Mouse (Mus musculus) CH12F3 (cell line): ENCODE results near the gene Gjd2.

Source experiments
- in situ Hi-C: fragments of 300-500 bp; cut with MboI; formaldehyde crosslinking; loops from 2 replicates; pipeline ENCODE4 v1.14.3; 2020; ENCODE audit warnings: low sequenced_read_pairs

The Gjd2 gene

DNA sequence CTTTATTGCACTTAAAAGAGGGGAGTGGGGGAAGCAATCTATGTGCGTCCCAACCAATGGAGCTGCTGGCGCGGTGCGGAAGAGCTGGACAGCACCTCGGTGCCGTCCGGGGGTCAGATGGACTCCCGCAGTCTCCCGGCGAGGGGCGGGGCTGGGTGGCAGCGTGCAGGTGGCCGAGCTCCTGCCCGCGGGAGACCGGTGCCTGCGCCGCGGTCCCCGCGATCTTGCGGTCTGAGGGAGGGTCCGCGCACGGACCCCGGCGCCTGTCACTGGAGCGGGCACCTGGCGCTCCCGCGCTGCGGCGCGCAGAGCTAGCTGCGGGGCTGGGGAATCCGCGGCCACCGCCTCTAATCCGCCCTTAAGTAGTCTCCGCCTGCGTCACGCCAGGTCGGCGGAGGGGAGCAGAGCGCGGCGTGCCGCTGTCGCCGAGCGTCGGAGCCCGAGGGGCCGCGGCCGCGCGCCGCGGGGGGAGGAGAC, at the start of gene Gjd2:
Gjd2 (minus strand) TSS at position 325 of the 477 bp plus-strand sequence.
- in situ Hi-C loops = no loop called here

DNA sequence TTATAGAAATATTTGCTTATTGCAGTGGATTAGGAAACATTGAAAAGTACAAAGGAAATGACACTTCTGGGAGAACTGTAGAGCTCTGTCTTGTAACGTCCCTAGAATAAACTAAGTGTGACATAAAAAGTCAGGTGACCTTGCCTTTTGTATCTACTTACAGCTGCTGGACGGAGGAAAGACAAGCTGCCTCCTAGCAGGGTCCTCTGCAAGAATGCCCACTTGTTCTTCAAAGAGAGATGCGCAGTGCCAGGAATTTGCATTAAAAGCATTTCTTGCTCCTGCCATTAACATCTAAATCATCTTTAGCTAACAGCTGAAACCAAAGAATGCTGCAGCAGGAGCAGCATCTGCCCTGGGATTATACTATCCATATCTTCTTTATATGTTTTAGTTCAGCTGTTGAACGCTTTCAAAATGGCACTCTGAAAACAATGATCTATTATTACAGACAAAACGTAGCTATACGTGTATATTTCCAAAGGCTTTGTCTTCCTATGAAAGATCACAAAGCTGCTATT, 46.7 kb upstream of the Gjd2 start:
- in situ Hi-C loops = no loop called here

DNA sequence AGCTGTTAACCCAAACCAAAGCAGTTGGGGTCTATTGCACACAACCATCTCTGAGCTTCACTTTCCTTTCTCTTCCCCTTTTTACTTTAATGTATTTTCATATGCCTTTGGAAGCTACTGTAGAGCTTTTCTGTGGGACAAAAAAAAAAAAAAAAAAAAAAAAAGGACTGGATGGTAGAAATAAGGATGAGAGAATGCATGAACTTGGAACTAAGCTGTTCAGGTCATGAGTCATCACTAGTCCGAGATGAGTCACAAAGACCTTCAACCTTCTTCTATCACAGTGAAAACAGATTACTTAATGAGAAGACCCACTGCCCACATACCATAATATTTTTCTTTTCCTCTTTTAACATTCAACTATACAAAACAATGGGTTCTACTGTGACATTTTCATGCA, 46.2 kb upstream of the Gjd2 start:
- in situ Hi-C loops = no loop called here

DNA sequence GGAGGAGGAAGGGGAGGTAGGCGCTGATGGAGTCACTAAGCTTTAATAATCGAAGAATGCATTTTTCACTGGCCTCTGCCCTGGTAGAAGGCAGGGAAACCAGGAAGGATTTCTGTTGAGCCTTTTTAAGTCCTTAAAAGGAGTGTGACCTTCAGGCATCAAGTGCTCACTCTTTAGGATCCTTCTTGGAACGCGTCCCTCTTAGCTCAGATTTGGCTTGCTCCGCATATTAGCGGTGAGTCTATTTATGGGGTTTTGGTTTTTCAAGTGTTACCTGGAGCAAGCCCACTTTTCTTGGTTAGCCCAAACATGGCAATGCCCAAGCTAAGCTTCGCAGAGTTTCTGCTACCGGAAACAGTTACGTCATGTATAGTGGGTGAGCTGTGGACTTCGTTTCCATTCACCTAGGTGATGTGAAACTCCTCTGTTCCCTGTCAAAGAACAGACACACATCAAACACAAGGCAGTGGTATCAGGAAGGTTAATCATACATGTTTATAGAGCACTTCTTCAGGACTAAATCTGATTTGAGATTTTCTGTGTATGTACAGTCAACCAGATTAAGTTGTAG, 44.9 kb upstream of the Gjd2 start:
- in situ Hi-C loops = no loop called here

DNA sequence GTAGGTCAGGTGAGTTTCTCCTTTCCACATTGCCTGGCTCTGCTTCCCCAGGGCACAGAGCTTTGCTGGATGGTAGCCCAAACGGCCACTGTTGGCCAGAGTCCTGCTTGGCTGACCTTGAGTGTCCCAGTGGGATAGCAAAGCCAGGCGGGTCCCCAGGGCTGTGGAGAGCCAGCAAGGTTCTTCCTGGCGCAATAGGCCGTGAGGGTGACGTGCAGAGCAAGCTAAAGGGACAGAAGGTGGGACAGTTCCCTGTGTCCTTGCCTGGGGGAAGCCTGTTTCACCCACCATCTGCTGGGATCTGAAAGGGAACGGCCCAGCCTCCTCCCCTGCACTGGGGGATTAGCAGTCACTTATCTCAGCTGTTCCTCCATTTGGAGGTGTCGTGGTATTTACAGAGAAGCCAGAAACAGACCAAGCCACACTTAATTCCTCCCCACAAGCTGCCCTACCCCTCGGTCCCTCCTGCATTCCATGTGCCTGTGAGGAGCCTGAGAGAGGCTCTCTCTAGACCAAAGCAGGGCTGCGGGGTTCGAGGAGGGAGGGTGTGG, 44.0 kb upstream of the Gjd2 start:
- in situ Hi-C loops = no loop called here

DNA sequence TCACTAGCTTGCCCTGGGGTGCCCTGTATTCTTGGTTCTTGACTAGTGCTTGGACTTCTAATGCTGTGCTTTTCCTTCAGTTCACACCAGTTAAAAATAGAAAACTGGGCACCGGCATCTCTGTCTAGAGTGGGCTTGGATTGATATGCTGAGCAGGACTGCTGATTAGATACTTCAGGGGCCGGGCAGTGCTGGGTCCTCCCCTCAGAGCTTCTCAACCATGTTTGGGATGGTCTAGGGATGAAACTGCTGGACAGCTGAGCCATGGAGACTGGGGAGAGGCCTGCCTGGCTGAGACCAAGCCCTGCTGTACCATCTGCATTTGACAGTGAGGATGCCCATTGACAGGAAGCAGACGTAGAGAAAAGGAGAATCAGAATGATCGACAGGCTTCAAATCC, 40.7 kb upstream of the Gjd2 start:
- in situ Hi-C loops = no loop called here

DNA sequence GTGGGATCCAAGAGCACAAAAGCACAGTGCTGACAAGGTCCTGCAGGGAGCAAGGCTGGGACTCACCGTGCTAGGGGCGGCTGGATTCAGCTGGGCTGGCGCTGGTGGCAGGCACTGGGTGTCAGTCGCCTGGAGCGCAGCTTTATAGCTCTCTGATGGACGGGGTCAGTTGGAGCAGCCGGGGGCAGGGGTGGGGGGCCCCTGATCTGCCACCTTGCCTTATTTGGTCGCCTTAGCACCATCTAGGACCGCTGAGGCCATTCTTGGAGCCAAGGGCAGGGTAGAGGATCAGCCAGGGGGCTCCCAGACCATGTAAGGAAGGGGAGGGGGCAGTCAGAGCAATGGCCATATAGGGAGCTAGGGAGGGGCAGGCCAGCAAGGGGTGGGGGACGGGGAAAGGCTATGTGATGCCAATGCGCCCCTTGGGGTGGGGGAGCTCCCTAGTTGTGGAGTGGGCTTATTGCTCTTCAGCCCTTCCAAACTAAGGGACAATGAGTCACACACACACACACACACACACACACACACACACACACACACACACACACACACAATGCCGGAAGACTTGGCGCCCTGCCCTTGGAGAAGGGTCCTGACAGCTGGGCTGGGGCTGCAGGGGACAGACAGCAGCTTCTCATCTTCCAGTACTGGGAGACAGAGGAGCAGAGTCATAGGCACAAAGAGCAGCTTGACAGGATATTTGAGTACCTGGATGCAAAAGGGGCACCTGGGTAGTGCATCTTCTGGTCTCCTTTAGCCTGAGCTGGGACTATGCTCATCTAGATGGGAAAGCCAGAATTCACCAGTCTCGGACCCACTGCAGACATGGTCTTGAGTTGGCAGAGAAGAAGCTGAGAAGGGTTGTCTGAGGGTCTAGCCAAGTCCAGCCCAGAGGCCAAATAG, 39.5 kb upstream of the Gjd2 start, which contains the start of gene Actc1:
Actc1 (minus strand) TSS at position 853 of the 903 bp plus-strand sequence.
- in situ Hi-C loops = no loop called here

DNA sequence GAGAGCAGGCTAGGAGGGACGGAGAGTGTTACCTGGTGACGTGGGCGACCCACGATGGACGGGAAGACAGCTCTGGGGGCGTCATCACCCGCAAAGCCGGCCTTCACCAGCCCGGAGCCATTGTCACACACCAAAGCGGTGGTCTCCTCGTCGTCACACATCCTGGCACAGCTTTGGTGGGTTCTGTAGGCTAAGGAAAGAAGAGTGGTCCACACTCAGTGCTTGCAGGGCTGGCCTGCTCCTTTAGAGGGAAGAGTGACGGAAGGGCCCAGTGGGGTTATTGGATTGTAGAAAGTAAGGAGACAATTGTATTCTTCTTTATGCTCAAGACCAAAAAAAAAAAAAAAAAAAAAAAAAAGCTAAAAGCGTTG, 38.4 kb upstream of the Gjd2 start:
- in situ Hi-C loops = no loop called here

DNA sequence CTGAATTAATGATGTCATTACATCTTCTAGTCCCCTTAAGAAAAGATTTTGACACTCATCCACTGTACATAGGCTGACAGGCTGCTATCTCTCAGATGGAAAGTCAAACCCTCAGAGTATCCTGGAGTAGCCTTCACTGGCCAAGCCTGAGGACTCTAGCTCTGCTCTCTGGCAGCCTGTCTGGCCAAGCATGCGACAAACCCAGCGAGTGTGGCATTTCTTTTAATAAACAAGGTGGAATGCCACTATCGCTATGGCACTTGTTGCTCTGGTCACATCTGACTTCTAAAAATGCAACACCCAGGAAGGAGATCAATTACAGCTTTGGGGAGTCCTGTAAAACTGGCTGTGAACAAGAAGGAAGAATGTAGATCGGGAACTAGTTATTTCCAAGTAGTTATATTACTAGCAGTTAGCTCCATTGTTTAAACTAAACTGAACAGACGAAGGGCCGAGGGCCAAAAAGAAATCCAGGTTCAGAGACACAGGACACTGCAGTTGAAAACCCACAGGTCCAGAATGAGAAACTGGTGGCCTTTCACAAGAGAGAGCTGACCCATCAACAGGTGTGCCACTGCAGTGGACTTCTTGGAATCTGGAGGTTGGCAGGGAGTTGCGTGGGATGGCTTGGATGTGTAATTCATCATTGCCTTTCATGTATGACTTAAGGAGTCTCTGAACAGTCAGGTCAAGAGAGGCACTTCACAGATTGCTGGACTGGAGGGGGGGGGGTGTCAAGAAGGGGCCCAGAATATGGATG, 37.9 kb upstream of the Gjd2 start:
- in situ Hi-C loops = no loop called here

DNA sequence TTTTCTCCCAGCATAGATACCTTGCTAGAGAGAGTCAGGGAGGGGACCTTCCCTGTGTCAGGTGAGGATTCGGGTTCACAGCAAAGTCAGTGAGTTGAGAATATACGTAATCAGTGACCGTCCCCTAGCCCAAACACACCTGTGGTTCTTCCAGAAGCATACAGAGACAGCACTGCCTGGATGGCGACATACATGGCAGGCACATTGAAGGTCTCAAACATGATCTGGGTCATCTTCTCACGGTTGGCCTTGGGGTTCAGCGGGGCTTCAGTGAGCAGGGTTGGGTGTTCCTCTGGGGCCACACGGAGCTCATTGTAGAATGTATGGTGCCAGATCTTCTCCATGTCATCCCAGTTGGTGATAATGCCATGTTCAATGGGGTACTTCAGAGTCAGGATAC, 36.7 kb upstream of the Gjd2 start:
- in situ Hi-C loops = no loop called here

DNA sequence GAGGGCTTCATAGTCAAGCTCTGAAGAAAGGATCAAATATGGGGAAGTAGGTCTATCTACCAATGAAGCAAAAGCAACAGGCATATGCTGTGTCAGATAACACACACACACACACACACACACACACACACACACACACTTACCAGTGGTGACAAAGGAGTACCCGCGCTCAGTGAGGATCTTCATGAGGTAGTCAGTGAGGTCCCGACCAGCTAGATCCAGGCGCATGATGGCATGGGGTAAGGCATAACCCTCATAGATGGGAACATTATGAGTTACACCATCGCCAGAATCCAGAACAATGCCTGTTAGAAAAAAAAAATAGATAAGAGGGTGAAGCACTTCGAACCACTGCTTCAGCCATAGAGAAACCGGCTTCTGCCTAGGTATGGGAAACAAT, 36.0 kb upstream of the Gjd2 start:
- in situ Hi-C loops = no loop called here

DNA sequence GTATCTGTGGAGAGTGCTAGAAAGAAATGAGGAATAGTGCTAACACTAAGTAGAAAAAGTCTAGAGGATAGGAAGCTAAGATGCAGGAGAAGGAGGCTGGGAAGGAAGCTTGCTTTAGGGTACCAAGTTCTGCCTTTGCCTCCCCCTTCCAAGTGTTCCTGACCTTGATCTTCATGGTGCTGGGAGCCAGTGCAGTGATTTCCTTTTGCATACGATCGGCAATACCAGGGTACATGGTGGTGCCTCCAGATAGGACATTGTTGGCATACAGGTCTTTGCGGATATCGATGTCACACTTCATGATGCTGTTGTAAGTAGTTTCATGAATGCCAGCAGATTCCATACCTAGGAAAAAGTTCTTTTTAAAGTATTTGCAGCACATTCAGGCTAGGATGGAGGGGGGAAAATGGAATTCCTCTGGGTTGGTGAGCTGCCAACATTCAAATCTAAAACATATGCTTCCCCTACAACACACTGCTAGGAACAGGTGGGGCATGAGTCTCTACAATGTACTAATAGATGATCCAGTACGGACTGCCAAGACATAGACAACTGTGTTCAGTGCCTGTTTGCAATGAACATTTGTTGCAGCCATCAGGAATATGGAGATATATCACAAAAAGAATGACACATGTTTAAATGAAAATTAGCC, 34.7 kb upstream of the Gjd2 start:
- in situ Hi-C loops = no loop called here

DNA sequence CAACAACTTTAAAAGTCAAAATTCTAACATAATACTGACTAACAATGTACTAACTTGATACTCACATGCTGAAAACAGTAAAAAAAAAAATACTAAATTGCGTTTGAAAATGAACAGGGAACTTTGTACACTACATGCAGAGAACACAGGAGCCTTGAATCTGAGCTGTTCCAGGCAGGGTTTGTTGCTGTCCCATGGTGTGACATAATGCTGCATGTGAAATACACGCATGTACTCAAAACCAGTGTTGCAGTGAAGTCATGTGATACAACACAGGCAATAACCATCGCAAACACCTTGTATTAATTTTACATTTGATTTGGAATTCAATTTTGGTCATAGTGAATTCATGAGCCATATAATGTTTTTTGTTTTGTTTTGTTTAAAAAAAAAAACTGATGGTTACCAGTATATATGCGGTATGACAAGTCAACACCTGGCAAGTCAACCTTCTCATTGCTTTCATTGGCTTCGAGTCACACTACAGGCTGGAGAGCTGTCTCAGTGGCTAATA, 32.8 kb upstream of the Gjd2 start:
- in situ Hi-C loops = no loop called here

DNA sequence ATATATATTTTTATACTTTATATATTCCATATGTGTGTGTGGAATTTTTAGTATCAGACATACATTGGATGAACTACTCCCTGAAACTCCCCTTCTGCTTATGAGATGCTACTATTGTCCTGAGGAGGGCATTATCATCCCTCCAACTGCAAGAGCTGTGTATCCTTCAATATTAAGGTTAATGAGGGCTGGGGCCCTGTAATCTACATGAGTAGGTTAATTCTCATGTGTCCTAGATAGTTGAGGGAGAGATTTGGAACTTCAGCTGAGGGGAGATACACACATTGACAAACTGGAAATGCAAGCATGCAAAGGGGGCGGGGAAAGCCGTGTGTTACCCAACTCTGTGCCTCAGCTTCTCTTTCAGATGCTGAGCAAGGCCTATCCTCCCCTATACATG, 24.5 kb upstream of the Gjd2 start:
- in situ Hi-C loops = no loop called here

DNA sequence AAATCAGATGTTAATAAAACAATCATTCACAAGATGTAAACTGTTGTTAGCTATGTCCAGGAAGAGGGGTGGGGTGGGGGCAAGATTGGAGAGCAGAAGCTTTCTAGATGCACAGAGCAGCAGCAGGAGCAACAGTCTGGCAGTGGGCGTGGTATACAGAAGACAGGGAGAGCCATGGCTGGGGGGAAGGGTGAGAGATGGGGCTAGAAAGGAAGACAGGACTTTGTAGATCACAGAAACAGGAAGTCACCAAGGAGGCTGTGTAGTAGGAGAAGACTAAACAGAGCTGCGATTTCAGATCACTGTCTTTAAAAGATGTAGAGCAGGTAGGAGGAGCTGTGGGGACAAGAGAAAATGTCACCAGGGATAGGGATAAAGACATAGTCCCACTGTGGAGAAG, 18.8 kb upstream of the Gjd2 start:
- in situ Hi-C loops = no loop called here

DNA sequence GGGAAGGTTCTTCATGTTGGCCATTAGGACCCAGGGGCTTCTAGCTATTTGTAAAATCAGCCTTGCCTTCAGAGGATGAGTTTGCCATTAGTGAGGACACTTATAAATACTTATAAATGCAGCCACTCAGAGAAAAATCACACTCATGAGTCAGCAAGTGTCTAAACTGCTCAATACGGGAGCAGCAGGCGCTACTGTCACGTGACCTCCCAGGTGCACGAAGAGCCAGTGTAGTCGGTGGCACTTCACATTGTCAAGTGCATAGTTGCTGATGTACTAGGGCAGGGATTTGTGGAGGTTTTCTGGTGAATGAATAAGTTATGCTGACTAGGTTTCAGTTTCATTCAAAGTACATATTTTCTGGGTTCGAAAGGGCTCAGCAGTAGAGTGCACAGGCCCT, 10.0 kb upstream of the Gjd2 start:
- in situ Hi-C loops = no loop called here

DNA sequence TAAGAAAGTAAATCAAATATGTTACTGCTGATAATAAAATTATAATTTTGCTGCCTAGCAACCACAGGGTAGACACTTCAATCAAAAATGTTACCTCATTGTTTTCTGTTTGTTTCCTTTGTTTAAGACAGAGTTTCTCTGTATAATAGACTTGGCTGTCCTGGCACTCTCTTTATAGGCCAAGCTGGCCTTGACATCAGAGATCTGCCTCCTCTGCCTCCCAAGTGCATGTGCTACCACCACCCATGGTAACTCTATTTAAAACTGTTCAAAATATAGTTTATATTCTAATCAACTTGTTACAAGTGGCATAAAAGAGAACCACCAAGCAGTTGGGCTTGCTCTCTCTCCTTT, 6.8 kb upstream of the Gjd2 start:
- in situ Hi-C loops = no loop called here

DNA sequence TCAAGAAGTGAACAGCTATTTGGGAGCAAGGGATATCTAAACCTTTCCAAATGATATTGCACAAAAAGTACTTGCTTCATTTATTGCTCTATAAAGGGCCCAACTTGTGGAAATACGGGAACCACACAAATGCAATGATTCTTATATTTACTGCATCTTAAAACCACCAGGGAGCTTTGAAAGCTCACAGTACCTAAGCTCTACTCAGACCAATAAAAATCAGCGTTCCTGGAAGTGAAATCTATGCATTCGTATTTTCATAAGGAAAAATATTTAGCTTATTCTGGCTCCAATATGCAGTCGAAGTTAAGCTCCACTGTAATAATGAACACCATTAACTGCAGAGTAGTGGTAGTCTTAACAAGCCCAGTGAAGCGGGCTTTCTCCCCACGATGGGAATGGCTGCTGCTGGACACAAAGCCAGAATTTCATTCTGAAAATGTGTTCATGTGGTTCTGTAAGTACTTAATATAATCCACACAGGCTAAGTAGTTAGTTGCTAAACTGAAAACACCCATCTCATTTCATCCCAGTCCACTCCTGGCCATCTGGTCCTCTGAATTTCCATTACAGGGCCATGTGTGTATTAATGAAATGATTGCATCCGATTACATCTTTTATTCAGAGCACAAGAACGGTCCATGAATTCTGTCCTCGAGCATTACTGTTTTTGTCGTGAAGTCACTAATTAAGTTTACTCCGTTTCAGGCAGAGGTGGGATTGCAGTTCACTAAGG, 6.2 kb upstream of the Gjd2 start:
- in situ Hi-C loops = no loop called here

DNA sequence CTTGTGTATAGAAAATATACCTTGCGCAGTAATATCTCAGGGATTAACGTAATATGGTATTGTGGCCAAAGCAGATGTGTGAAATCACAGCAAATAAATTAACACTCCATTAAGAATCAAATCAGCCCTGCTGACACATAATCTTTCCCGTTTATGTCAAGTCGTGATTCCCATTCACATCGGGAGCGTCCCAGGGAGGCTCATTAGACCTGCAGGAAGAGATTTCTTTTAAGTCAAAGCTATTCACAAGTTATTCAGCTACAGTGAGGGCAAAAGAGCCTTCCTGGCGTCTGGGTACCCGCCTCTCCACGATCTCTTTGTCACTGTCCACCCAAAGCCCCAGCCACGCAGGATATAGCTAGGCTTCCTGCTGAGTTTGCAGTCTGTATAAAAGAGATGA, 4.7 kb upstream of the Gjd2 start:
- in situ Hi-C loops = no loop called here

DNA sequence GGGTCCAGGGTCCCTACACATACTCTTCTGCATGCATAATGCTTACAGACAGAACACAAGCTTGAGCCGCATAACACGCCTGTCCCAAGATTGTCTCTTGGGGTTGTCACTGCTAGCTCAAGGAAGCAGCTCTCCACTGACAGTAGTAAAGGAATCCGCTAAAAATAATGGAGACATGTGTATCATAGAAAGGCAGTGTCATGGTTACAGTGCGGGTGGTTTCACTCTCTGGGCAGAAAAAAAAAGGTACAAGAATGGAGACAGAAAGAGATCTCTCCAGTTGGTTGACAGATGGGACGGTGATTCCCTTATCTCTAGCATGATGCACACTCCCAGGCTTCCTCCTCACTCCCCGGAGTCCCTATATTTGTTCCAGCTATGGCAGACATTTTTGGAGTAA, 1.4 kb upstream of the Gjd2 start:
- in situ Hi-C loops = no loop called here
